Mouse (Mus musculus) megakaryocyte, embryonic 14.5 days (primary cell): ENCODE data around the gene Opcml.

Source experiments
- FLI1 ChIP-seq: IDR thresholded peaks from 2 replicates; pipeline ENCODE4 v1.6.1; 2012; ENCODE audit warnings: low read length, inconsistent platforms, mixed read lengths
- GATA1 ChIP-seq: IDR thresholded peaks from 3 replicates; pipeline ENCODE4 v1.6.1; 2012; ENCODE audit warnings: mixed read lengths, low read length, inconsistent platforms, borderline replicate concordance

GRCm38 (mm10) chr9:27968266-27968665 is 177.7 kb downstream of the Opcml start:
- TF ChIP-seq GATA1 (no peak), FLI1 (no peak)
